Mouse (Mus musculus): ENCODE measurements around the gene Timm23. TPM values are rescaled to one million over a fixed set of nuclear protein-coding genes. Genes with fewer than 3 reads are reported as not detected.
"Not testable (repeated sequence)": the region's sequence is repeated elsewhere in the genome, so short reads cannot be mapped to it uniquely, and the experiment has no call there.

Timm23 gene
- polyA plus RNA-seq, 1 experiment = 266 TPM

DNA sequence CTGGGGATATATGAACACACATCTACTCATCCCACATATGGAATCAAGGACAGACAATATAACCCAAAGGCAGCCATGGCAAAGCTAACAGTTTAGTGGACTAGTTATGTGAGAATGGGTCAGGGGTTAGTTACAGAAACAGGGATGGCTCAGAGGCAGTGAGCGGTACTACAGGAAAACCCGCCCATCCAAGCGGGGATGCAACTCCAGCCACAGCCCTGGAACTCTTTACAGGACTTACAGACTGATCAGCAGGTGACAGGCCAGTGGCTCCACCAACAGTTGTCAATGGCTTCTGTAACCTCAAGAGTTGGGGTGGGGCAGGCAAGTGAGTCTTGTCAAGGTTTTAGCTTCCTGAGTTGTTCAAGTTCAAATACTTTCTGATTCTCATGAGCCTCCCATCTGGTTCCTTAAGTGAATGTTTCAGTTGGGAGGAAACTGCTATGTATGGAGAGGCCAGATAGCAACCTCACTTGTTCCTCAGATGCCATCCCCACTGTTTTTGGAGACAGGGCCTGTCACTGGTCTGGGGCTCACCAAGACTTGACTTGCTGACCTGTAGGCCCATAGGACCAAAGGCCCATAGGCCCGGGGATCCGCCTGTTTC is 61.2 kb downstream of the Timm23 start:
- H3K36me3 ChIP-seq (replicated peaks; ENCODE audit: low read length) = no peaks in the 10 kb centered on the region
- peak overlapping the region; percentile 29 for H3K4me3 ChIP-seq (replicated peaks)
- H3K4me1 ChIP-seq = peaks cover 77% of the 10 kb centered on the region
- TF ChIP-seq GATA1 (IDR thresholded peaks at IDR 0.05; ENCODE audit: borderline replicate concordance, low read length) = no peak; the same call in 2 of the 3 replicates
- no peak for TF ChIP-seq FLI1 (IDR thresholded peaks at IDR 0.05; ENCODE audit: low read length)
- H3K9me3 ChIP-seq = no peaks in the 10 kb centered on the region
- H3K27me3 ChIP-seq (replicated peaks) = no peaks in the 10 kb centered on the region

DNA sequence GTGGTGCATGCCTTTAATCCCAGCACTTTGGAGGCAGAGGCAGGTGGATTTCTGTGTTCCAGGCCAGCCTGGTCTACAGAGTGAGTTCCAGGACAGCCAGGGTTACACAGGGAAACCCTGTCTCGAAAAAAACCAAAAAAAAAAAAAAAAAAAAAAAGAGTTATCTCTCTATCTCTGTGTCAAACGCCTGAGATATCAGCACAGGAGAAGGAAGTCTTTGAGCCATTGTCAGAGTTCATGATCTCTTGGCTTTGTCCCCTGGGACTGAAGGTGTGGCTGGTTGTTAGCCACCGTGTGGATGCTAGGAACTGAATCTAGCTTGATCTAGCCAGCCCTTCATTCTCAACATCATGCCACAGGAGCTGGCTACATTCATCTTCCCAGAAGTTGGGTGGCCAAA is 65.2 kb downstream of the Timm23 start:
- H3K4me1 ChIP-seq = peaks cover 71% of the 10 kb centered on the region
- not testable (repeated sequence) for H3K36me3 ChIP-seq (replicated peaks; ENCODE audit: low read length); H3K27me3 ChIP-seq (replicated peaks); H3K9me3 ChIP-seq; H3K4me3 ChIP-seq (replicated peaks)

DNA sequence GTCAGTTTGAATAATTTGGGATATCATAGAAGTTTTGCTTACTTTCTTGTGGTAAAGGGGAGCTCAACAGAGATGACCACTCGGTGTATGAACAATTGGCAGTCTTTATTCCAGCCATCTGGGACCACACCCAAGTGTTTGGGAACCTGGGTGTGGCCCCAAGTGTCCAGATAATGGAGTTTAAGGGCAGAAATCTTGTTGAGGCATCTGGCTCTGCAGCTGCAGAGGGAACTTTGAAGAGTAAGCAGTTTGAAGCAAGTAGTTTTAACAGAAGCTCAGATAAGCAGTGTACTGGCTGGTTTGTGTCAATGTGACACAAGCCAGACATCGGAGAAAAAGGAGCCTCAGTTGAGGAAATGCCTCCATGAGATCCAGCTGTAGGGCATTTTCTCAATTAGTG is 67.4 kb downstream of the Timm23 start:
- TF ChIP-seq FLI1 (IDR thresholded peaks at IDR 0.05; ENCODE audit: low read length) = no peak
- no peak for TF ChIP-seq GATA1 (IDR thresholded peaks at IDR 0.05; ENCODE audit: borderline replicate concordance, low read length)
- no peaks in the 10 kb centered on the region for H3K36me3 ChIP-seq (replicated peaks; ENCODE audit: low read length)
- no peaks in the 10 kb centered on the region for H3K9me3 ChIP-seq
- H3K4me1 ChIP-seq = peaks cover 63% of the 10 kb centered on the region
- no peak overlapping the region for H3K4me3 ChIP-seq (replicated peaks)
- peaks cover 4% of the 10 kb centered on the region for H3K27me3 ChIP-seq (replicated peaks)

DNA sequence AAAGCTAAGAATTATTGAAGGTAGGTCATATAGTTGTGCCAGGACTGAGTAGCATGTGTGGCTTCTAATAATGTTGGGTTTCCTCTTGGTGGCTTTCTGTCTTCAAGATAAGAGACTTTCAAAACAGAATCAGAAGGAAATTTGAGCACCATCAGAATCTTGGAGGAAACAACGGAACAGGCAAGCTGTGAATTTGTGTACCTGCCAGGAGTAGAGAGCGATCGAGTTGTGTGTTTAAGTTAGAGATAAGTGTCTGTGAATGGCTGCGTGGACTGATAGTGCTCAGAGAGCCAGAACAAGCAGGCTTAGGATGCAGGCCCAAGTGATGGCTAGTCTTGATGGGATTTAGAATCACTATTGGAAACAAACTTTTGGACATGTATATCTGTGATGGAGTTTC is 69.9 kb downstream of the Timm23 start:
- Histone ChIP-seq H3K36me3 (replicated peaks; ENCODE audit: low read length) (no peaks in the 10 kb centered on the region), H3K27me3 (replicated peaks) (peaks cover 9% of the 10 kb centered on the region), H3K4me3 (replicated peaks) (peak overlapping the region; percentile 40), H3K9me3 (no peaks in the 10 kb centered on the region), H3K4me1 (peaks cover 69% of the 10 kb centered on the region)
- TF ChIP-seq FLI1 (IDR thresholded peaks at IDR 0.05; ENCODE audit: low read length) (no peak), GATA1 (IDR thresholded peaks at IDR 0.05; ENCODE audit: borderline replicate concordance, low read length) (no peak)

Other genes with a start within 250 kb of the Timm23 start
- gene Galnt15, start 172.9 kb downstream of the Timm23 start, polyA plus RNA-seq (2012; ENCODE audit: insufficient read depth, low replicate concordance) = not detected in 2 replicates
- gene Oxnad1, start 116.5 kb downstream of the Timm23 start, polyA plus RNA-seq (2012; ENCODE audit: insufficient read depth, low replicate concordance) = 17.6 TPM in 1 of 2 replicates, not detected in the other
- gene Dph3, start 116.2 kb downstream of the Timm23 start, polyA plus RNA-seq (2012; ENCODE audit: insufficient read depth, low replicate concordance) = 27.8 TPM in 1 of 2 replicates, not detected in the other
- gene Msmb, start 59.9 kb downstream of the Timm23 start, polyA plus RNA-seq (2012; ENCODE audit: insufficient read depth, low replicate concordance) = not detected in 2 replicates
- 2.9 and 6.8 TPM in 2 replicates for gene Ncoa4, start 42.0 kb downstream of the Timm23 start, polyA plus RNA-seq (2012; ENCODE audit: insufficient read depth, low replicate concordance)
- gene Parg, start 51 bp upstream of the Timm23 start, polyA plus RNA-seq (2012; ENCODE audit: insufficient read depth, low replicate concordance) = 1.1 and 4.6 TPM in 2 replicates
- gene Ogdhl, start 120.1 kb upstream of the Timm23 start, polyA plus RNA-seq (2012; ENCODE audit: insufficient read depth, low replicate concordance) = not detected in 2 replicates
- gene 1700024G13Rik, start 186.5 kb upstream of the Timm23 start, polyA plus RNA-seq (2012; ENCODE audit: insufficient read depth, low replicate concordance) = not detected in 2 replicates